Mouse (Mus musculus) ovary, adult 18-20 months (tissue): Measurements from ENCODE around the gene Arhgef28.

Source experiments
- DNase-seq: peaks from one replicate; pipeline ENCODE4 v3.0.0; 2022; ENCODE audit warnings: low spot score, mixed read lengths

The Arhgef28 gene

DNA sequence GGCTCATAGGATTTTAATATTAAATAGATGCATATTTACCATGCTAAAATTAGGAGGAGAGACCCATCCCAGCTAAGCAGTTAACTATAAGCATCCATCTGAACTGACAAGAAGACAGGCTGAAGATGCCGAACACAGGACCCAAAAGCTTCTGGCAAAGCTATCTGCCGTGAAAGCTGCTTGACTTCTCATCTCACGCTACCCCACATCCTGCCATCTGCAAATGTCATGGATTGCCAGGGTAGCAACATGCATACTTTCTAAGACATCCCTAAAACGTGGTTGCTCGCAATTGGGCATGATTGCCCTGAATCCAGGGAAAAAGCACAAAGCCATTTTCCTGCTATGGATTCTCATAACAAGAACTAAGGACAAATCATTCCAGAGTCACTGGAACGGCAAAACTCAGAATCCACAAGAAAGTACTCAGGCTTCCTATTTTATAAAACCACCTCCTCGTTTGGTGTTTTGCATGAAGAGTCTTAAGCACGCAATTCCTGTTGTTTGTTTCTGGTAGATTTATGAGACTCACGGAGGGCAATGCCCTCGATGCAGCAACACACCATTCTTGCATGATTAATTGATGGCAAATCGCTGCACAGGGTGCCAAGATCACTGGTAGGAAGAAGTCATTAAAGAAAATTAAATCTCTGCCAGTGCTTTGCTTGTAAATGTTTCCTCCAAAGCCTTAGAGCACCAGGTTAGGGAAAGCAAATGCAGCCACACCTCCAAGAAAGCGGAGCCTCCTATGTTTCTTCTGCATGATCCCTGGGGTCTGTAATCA lies 287.9 kb downstream of the Arhgef28 start:
- DNase-seq: no peak

DNA sequence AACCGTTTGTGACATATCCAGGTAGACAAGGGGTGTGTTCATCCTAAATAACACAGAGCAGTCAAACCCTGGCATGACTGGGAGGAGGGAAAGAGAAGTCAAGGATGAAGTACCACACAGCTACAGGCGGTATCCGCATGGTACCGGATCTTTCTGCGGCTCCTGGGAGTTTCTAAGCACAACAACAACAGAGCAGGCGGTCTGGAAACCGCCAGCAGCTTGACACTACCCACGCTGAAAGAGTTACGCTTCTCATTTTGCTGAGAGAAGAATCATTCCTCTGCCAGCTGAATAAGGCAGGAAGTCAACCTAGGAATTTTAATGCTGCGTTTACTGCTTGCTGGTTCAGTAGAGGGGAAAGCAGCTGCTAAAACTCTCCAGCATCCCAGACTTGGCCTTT lies 295.2 kb downstream of the Arhgef28 start:
- DNase-seq: no peak

- no peak for DNase-seq
Observed at GRCm38 (mm10) chr13:97902821-97903220, 303.4 kb downstream of the Arhgef28 start.

- no peak for DNase-seq
Observed at GRCm38 (mm10) chr13:97900380-97900758, 305.9 kb downstream of the Arhgef28 start.

GRCm38 (mm10) chr13:97899604-97900379 lies 306.4 kb downstream of the Arhgef28 start:
- DNase-seq: no peak

- DNase-seq: no peak
Observed at GRCm38 (mm10) chr13:97898590-97898989, 307.6 kb downstream of the Arhgef28 start.

- no peak for DNase-seq
Observed at GRCm38 (mm10) chr13:97893031-97893825, 313.0 kb downstream of the Arhgef28 start.

- no peak for DNase-seq
Observed at GRCm38 (mm10) chr13:97892089-97892884, 314.0 kb downstream of the Arhgef28 start.

DNA sequence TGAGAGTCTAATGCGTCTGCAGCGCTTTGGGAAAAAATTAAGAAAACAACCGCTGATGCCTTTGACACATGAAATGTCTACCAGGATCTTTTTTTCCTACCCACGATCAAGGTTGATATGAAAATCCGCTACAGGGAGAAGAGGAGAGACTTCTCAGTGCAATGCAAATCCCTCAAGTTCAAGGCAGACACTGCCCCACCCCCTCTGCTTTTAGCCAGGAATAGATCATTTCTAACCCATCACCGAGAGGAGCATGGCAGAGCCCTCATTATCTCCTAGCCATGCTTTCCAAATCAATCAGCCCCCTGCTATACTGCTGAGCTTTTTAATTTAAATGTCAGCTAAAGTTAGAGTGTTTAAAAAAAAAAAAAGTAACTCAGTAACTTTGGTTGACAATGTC lies 318.2 kb downstream of the Arhgef28 start:
- no peak for DNase-seq

- DNase-seq: no peak
Observed at GRCm38 (mm10) chr13:97887558-97887957, 318.7 kb downstream of the Arhgef28 start.

- no peak for DNase-seq
Observed at GRCm38 (mm10) chr13:97883629-97884028, 322.6 kb downstream of the Arhgef28 start.

DNA sequence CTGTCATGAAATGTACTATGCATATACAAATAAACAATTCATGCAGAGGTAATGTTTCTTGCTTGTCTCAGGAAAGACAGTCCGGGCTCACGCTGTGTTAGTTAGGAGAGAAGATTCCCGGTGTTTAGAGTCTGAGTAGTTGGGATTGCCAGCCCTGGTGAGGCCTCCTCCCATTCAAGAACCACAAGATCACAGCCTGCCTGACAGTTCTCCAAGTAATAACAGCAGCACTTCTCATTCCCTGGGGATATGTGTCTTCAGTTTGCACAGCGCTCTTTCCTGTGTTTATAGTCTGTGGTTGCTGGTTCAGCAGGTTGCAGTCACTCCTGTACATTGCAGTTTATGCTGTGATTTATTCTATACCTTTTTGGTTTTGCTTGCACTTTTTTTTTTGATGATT lies 329.8 kb downstream of the Arhgef28 start:
- DNase-seq: no peak

- no peak for DNase-seq
Observed at GRCm38 (mm10) chr13:97876031-97876430, 330.2 kb downstream of the Arhgef28 start.

DNA sequence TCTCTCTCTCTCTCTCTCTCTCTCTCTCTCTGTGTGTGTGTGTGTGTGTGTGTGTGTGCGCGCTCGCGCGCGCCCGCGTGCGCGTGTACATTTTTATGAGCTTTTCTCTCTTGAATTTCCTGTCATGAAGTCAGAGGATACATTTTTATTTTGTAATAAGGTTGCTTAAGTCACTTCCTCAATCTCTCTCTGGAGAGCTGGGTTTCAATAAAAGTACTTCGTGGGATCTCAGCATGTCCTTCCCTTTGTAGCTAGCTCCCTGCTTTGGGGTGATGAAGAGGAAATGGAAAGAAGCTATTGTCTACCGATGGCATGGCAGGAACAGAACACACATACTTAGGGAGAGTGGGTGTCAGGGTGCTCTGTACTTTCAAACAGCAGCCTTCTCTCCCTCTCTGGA lies 336.8 kb downstream of the Arhgef28 start:
- no peak for DNase-seq

DNA sequence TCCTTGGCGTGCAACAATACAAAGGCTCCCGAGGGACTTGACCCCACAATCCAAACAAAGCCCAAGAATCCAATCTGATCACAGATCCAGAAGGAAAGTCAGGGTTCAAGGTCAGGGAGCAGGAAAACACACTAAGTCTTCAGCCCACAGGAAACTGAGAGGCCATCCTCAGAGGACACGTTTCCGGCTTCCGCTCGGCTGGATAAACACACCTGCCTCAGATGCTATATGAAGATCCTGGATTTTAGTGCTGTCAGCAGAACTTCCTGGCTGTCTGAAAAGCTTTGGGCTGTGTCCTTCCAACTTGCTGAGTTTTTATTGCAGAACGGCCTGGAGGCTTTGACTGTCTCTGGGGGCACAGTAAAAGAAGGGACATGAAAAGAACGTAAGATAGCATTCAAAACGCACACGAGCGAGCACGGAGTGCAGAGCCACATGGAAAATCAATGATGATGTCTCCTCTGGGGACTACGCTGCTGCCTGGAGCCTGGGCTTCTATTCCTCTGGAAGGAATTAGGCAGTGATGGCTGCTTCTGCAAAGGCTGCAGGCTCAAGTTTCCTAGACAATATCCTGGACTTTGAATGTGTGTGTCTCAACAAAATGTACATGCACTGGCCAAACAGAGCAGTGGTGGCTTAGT lies 338.8 kb downstream of the Arhgef28 start:
- no peak for DNase-seq

DNA sequence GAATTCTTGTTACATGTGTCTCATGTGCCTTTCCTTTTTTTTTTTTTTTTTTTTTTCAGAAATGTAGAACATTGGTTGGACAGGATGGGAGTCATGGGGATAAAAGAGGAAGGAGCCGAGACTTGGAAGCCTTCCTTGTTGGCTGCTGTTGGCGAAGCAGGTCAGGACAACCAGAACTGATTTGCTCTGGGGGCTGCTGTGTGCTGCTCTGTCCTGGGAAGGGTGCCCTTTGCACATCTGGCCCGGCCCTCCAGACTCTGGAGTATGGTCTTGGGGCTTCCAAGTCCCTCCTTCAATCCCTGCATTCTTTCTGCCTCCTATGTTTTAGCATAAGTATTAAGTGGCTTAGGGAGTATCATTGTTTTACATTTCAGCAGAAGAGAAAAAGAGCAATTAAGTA lies 347.2 kb downstream of the Arhgef28 start:
- no peak for DNase-seq

DNA sequence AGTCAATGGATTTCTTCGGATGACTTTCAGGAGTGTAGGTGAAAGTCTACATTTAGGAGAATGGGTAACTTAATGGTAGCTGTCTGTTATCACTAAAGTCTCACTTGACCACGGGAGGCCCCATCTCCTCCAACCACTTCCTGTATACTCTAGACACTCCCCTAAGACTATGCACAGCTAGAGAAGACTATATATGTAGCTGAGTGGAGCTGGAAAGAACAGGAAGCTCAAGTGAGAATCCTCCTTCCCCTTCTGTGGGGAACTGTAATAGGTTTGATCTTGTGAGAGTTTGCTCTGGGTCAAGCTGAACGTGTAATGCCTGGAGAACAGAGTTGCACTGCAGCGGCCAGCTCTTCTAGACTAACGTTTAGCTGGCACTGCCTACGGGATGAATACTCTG lies 348.4 kb downstream of the Arhgef28 start:
- no peak for DNase-seq

DNA sequence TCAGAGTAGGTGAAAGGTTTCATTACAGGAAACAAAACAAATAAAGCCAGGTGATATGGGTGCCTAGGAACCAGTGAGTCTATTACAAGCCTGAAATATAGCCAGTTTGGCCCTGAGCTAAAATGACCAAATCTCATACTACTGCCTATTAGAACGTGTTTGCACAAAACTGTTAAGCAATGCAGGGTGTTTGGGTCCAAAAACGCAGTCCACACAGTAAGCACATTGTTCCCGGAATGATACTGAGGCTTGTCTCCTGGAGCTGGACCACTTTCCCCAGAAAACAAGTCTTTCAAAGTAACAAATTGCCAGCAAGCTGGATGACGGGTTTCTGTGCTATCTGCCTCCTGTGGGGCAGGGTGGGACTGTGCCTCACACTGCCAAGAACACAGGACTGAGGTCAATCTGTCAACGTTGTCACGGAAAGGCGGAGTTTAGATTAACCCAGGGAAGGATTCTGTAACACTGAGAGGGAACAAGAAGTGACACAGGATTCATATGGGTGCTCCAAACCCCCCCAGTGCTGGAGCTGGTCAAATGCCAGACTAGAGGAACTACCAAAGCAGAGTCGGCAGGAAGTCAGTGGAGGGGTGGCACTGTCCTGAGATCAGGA lies 352.8 kb downstream of the Arhgef28 start:
- no peak for DNase-seq
